Mouse (Mus musculus): ENCODE data around the gene Otog. TPM values are rescaled to one million over a fixed set of nuclear protein-coding genes. Genes with fewer than 3 reads are reported as not detected.

The Otog gene
- total RNA-seq, 4 experiments from 2014 or later, result 0.39 to 0.88 (median 0.65) TPM

- DNase-seq (ENCODE audit: low spot score in 2 of 2), result no peak
Measured at GRCm38 (mm10) chr7:46353875-46354274, 113.1 kb downstream of the Otog start.

Other genes starting within 250 kb of the Otog start
- gene Abcc6, start 210.7 kb upstream of the Otog start, total RNA-seq (2022), result under 1 TPM in 1 of 4 experiments, not detected in 3; 0.13 TPM
- gene Nomo1, start 207.3 kb upstream of the Otog start, total RNA-seq (2022), result 100 to 1,000 TPM in 3 of 4 experiments, 10 to 100 TPM in 1; 89.6 to 107 (median 103) TPM
- 100 to 1,000 TPM; 128 to 144 (median 135) TPM for gene Kcnj11, start 140.2 kb upstream of the Otog start, total RNA-seq (2022)
- gene Abcc8, start 61.0 kb upstream of the Otog start, total RNA-seq (2022), result 1 to 10 TPM; 3.0 to 6.3 (median 4.2) TPM
- gene Ush1c, start 2.5 kb upstream of the Otog start, total RNA-seq (2022), result 10 to 100 TPM in 1 of 4 experiments, 1 to 10 TPM in 3; 5.6 to 11.4 (median 7.0) TPM
- gene Myod1, start 135.5 kb downstream of the Otog start, total RNA-seq (2022), result 10 to 100 TPM; 11.1 to 14.3 (median 11.9) TPM
- gene Kcnc1, start 155.5 kb downstream of the Otog start, total RNA-seq (2022), result 10 to 100 TPM; 37.5 to 53.5 (median 49.3) TPM